Mouse (Mus musculus): Measurements from ENCODE around the gene Rprd1b. TPM values are rescaled to one million over a fixed set of nuclear protein-coding genes. Genes with fewer than 3 reads are reported as not detected.

Rprd1b gene
- total RNA-seq (2022): 10 to 100 TPM; 25.3 to 30.1 (median 28.6) TPM

DNA sequence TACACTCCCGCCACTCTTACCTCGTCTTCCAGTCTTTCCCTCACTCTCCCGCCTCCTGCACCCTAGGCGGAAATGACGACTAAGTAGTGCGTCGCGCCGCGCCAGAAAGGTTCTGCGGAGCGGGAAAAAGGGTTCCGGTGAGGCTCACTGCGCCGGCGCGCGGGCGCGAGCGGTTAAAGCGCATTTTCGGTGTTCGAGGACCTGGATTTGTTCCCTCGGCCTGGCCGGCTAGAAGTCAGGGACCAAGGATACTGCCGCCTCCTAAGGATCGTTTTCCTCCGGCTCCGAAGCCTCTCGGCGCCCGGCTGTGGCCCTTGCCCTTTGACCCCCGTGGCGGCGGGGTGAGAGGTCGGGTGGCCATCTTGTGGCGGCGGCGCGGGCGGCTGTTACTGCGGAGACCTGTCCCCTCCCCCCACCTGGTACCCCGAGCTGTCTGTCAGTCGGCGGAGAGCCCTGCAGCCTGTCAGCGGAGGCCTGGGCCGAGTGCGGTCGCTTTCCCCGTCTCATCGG lies at the start of gene Rprd1b, which contains the start of gene Tti1:
Gene Rprd1b, plus strand, starts transcription at position 144 of the 510 bp plus-strand sequence.
Gene Tti1, minus strand, starts transcription at position 80 of the 510 bp plus-strand sequence.
- DNase-seq (ENCODE audit: low spot score): peak; percentile 95

DNA sequence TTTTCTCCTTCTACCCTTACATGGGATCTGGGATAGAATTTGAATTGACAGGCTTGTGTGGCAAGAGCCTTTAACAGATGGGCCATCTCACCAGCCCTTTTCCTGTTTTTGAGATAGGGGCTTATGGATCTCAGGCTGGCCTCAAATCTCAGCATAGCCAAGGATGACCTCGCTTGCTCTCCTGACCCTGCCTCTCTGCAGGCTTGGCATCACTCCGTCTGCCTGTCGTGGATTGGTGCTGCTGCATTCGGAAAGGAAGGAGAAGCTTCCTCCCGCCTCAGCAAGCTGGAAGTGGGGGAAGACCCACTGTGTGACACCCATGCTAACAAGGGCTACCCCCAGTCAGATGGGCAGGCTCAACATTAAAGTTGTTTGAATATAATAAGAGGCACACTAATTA lies 49.1 kb upstream of the Rprd1b start:
- DNase-seq (ENCODE audit: low spot score): no peak

DNA sequence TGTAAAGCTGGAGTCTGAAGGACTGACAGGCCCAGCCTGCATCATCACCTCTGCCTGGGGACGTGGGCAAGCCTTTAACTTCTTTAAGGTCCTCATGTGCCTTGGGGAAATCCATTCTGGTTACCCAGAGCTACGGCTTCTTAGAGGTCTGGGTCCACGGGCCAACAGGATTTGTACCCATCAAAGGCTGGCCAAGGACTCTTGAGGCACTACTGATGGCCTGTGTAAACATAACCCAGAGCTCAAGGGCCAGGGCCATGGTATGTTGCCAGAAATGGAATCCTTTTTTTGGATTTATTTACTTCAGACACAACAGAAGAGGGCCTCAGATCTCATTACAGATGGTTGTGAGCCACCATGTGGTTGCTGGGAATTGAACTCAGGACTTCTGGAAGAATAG lies 45.6 kb upstream of the Rprd1b start:
- no peak for DNase-seq (ENCODE audit: low spot score)

DNA sequence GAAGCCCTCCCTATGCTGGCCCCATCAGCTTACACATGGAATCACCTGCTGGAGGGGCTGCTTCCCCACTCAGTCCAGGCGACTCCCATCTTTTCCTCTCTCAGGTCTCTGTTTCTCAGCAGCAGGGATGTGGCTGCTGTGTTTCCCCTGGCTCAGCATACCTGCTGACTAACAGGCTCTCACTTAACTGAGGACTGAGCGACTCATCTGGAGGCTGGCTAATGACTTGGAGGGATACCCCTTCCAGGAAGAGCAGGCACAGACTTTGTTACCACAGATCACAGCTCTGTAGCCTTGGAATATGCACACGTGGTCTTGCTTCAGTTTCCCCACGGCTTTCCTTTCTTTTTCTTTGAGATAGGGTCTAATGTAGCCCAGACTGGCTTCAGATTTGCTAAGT lies 45.0 kb upstream of the Rprd1b start:
- no peak for DNase-seq (ENCODE audit: low spot score)

DNA sequence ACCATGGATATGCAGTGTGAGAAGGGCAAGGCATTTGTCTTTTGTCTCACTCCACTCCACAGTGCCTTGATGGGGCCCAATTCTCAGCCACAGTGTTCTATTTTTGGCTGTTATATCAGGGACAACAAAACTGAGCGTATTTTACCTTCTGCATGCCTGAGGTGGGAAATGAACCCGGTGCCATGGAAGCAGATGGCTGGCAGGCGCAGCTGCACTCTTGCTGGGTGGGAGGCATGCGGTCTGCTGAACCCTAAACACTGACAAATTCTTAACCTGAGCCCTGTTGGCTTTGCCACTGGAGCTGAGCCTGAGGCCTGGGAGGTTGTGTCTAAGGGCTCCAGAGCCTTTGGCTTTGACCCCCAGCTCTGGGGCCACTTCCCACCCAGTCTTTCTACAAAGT lies 42.7 kb upstream of the Rprd1b start:
- DNase-seq (ENCODE audit: low spot score): no peak

DNA sequence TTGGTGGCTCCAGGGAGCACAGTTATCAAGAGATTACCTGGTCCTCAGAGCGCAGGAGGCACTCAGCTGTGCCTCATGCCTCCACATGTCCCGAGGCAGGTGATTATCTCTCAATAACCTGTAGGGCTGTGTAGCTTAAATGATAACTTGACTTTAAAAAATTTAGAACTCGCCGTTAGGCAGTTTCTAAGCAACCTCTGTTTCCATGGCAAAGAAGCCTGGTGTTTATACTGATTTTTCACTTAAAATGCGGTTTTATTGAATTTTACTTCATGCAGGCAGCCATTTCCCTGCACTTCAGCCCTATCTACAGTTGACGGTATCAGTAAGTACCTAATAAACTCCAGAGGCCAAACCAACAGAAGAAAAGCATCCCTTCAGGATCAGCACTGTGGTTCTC lies 42.1 kb upstream of the Rprd1b start:
- DNase-seq (ENCODE audit: low spot score): no peak

DNA sequence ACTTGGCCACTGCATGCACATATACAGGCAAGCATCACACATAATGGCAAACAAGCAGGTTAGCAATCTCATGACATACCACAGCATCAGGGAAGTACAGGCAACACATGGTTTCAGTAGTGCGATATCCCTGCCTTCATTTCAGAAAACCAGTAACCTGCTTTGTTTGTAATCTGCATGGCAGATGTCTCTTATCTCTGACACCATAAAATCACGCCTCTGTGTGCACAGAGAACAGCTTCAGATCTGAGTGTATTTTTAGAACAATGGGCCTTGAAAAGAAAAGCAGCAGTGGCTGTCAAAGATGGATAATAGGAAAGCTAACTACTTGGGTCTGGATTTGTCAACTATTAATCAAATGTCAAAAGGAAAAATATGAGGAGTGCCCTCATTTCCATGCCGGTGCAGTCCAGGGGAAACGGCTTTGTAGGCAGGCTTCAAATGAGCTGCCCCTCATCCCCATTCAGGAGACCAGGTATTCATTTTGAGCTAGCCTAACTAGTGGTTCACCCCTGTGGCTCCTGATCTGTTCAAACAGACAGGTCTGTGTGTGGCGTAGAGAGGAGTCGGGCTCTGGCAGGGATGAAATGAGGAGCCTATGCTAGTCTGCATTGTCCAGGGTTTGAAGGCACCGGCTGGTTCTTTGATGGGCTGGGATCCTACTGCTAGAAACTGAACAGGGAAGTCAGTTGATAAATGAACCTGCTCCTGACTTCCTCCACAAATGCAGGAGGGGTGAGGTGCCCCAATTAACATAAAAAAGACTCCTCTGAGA lies 39.7 kb upstream of the Rprd1b start:
- no peak for DNase-seq (ENCODE audit: low spot score)

DNA sequence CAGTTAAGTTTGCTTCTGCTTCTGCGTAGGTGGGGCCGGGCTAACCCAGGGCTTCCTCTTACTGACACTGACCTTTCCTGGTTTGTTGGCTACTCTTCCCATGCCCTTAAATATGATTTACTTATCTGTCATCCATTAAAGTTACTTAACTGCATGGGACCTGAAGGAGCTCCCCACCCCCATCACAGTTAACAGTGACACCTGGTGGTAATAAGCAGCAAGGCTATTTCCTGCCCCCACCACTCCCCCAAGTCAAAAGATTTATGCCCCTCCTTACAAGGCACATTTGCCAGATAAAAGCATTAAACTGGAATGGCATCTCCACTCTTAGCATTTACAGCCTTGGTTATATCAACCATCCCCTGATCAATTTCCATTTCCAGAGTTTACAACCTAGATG lies 38.4 kb upstream of the Rprd1b start:
- DNase-seq (ENCODE audit: low spot score): no peak

DNA sequence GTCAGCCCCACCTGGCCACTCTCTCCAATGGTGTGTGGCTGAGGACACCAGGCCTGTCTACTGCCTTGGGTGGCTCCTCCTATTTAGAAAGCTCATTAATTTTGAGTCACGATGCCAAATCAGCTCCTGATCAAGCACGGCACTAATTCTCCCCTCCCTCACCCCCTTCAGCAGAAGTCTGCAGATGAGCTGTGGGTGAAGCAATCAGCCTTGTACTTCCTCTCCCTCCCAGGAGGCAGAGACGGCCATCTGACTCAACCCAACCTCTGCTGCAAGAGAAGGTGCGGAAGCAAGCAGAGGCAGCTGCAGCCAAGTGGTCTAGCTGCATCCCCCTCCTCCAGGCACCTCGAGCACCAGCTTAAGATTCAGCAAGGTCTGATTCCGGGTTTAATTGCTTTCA lies 37.3 kb upstream of the Rprd1b start:
- DNase-seq (ENCODE audit: low spot score): no peak

DNA sequence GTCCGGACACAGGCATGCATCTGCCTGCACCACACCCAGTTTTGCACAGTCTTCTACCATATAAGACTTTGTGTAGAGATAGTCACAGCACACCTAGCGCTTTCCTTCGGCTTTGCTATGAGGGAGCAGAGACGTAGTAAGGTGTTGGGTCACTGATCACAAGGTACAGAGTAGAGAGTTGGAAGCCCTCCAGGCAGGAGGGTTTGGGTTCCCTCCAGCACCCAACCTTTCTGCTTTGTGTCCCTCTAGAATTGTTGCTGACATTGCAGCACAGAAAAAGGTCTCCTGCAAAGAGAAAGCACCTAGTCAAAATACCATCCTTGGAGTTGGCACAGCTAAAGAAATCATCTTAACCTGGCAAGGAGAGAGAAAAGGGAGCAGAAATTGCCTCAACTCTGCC lies 35.8 kb upstream of the Rprd1b start:
- no peak for DNase-seq (ENCODE audit: low spot score)

DNA sequence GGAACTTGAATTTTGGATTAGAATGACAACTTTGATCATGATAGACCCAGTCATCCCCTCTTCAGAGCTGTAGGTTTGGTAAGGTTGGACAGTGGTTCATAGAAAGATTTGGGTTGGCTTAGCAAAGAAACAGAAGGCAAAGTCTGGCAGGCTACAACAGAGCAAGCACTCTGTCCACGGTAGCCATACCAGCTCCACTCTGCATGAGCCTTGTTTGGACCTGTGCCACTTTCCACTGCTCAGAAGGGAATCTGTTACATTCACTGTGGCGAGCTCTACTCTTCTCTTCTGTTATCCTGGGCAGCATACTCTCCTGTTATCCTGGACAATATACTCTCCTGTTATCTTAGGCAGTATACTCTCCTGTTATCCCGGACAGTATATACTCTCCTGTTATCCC lies 29.5 kb upstream of the Rprd1b start:
- no peak for DNase-seq (ENCODE audit: low spot score)

DNA sequence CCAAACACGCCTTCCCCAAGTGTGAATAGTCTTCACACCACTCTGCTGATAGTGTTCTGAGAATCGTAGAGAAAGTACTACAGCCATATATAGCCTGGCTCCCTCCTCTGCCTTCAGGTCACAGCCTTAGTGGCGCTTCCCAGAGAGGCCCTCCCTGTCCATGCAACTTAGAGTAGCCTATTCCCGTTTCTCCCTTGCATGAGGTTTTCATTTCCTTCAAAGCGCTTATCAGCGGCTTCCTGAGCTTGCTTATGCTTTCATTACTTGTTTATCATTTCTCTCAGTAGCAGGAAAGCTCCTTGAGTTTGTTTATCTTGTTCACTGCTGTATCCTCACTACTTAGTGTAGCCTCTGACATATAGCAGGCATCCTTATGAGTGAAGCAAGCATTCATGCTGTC lies 23.7 kb upstream of the Rprd1b start:
- no peak for DNase-seq (ENCODE audit: low spot score)

DNA sequence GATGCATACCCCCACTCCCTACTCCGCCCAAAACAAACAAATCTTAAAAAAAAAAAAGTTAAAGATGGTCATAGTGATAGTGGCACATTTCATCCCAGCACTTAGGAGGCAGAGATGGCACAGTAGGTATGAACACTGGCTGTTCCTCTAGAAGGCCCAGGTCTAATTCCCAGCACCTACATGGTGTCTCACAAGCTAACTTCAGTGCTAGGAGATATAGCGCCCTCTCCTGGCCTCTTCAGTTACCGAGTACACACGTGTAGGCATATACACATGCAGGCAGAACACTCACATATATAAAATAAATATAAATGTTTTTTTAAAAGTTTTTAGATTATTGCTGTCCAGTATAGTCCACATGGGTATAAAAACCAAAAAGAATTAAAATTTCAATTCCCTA lies 22.7 kb upstream of the Rprd1b start:
- DNase-seq (ENCODE audit: low spot score): no peak

DNA sequence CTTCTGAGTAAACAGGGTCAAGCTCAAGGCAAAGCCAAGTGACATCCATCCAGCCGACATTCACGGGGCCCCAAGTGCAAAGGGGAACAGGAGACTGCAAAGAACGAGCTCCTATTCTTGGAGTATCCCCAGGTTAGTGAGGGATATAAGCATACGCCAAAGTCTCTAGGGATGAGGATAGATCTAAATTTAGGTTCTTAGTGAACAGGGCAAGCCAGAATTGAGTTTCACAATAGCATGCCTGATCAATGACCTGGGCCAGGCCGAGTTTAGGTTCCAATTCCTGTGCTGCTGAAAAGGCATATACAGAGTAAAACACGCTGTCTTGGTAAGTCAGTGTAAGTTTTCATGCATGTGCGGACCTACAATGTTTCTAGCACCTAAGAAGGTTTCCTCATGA lies 18.9 kb upstream of the Rprd1b start:
- DNase-seq (ENCODE audit: low spot score): peak; percentile 19

DNA sequence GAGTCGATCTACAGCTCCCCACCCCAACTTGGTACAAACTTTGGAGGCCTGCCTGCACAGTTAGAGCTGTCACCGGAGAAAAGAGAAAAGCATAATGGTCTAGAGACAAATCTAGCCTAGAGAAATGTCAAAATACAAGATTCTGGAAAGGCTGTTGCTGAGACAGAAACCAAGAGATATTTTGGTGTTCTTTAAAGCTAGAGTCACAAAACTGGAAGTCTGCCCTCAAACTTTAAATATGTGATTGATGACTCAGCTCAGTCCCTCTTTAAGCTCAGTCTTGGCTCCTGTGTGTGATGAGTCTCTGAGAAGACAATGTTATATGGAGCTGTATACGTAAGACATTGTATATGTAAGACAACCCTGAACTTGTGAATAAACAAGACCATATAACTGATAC lies 15.7 kb upstream of the Rprd1b start:
- DNase-seq (ENCODE audit: low spot score): no peak

DNA sequence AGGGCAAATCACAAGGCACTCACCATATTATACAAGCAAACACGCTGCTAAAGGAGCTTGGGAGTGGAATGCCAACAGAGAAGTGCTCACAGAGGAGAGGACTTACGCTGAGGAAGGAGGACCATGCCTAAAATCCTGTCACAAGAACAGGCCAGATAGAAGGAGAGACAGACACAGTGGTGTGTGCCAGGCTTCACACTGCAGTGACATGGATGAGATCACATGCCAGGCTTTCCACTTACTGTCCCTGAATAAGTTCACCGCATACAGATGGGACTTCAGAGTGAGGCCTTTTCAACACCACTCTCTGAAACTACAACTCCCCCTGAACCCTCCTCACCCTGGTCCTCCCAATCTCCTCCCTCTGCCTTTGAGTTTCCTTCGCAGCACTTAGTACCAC lies 11.0 kb upstream of the Rprd1b start:
- no peak for DNase-seq (ENCODE audit: low spot score)

DNA sequence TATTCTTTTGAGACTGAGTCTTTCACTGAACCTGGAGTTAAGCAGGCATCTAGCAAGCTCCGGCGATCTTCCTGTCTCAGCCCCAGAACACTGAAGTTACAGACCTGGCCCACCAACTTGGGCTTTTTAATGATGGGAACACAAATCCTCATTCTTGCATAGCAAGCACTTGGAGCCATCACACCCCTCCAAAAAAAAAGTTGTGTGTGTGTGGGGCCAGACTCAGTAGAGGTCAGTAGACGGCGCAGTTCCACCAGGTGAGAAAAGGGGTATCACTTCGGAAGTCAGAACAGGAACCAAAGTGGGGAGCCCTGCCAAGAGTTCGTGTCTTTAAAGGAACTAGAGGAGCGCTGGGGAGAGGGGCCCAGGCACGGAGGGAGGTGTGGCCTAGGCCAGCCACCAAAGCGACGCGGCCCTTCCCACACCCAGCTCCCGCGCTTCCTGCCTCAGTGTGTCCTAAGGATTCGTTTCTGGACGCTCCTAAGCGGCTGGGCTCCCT lies 393 bp upstream of the Rprd1b start:
- no peak for DNase-seq (ENCODE audit: low spot score)

DNA sequence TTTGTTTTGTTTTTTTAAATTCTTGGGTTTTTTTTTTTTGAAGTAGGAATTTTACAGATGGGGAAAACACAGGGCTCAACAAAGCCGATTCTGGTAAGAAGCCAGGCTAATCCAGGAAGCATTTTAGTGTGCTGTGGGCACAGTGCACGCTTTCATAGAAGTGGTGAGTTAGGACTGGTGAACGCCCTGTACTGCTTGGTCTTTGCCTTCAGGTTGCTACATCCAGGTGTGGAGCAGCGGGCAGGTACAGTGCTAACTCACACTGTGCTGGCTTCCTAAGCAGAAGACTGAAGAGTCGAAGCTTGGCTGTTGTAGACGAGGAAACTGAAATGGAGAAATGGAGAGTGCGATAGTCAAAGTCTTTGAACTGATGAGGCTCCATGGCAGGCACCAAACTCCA lies 1.7 kb downstream of the Rprd1b start:
- no peak for DNase-seq (ENCODE audit: low spot score)

DNA sequence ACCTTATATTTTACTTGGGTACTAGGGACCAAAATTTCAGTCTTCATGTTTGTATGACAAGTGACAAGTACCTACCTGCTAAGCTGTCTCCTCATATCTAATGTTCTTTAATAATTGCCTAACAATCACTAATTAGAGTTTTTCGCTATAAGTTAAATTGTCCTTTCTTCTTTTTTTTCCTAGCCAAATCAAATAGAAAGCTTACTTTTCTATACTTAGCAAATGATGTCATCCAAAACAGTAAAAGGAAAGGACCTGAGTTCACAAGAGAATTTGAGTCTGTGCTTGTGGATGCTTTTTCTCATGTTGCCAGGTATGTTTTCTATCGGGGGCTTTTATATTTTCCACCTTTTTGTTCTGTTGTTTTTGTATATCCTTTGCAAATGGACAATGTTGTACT lies 7.5 kb downstream of the Rprd1b start:
- no peak for DNase-seq (ENCODE audit: low spot score)

DNA sequence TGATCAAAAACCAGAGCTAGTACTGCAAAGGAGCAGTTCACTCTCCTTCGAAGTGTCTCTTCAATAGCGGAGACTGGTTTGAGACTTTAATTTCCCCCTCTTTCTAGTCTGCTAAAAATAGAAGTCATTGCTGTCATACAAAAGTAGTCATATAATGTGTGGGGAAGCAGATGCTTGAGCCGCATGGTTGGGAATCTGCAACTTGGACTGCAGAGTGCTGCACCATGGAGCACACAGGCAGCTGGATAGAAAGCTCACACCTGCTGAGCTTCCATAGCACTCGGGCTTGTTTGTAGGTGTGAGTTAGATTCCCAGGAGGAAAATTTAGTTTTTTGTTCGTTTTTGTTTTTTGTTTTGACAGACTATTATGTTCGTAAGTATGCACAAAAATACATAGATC lies 8.1 kb downstream of the Rprd1b start:
- DNase-seq (ENCODE audit: low spot score): no peak

DNA sequence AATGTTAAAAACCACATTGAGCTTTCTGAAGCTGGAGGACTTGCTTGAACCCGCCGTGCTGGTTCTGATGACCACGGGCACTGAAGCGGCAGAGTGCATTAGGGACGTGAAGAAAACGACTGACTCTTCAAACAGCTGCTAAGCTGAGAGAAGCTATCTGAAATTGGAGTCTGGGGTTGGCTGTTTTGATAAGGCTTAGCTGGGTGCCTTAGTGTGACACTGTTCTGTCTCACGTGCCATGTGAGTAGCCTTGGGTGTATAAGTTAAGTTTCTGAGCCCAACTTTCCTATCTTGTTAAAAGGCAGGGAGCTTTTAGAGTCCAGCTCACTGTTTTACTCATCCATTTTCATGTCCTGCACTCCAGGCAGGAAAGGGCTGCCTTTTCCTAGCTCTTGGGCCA lies 8.7 kb downstream of the Rprd1b start:
- DNase-seq (ENCODE audit: low spot score): no peak

DNA sequence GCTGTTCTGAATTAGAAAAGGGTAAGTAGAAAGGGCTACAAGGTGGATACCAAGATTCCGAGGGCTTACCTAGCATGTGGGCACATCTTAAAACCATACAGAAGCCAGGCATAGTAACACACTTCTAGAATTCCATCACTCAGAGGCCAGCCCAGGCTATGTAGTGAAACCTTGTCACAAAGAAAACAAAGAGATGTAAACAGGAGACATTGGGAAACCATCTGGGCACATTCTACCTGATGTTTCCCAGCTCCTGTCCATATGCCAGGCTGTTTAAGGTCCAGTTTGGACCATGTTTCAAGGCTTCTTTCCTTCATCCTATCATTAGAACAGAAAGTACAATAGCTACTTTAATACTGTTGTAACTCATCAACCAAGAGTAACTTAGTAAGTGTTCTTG lies 9.3 kb downstream of the Rprd1b start:
- DNase-seq (ENCODE audit: low spot score): no peak

DNA sequence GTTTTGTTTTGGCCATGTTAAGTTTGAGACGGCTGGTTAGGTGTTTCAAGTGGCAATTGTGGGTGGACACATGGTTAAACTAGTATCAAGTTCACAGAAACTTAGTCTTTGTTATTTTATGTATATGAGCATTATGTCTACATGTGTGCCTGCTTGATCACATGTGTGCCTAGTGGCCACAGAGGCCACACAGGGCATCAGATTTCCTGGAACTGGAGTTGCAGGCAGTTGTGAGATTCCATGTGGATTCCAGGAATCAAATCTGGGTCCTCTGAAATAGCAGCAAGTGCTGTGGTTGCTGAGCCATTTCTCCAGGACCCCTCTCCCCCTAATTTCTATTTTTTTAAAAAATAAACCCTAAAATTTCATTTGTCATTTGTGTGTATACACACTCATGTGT lies 11.4 kb downstream of the Rprd1b start:
- no peak for DNase-seq (ENCODE audit: low spot score)

DNA sequence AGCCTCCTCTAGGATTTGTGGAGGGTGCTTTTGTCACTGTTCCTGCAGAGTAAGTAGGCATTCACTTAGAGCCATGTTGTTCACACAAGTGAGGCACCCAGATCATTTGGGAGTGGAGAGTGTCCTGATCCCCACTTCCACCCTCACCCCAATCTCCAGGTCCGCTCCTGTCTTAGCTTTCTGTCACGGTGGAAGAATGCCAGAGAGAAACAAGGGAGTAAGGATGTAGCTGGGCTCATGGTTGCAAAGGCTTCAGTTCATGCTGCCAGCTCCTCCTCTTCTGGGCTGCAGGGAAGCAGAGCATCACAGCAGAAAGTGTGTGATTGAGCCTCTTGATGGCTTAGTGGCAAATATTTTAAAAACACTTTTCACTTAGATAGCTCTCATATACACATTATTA lies 12.1 kb downstream of the Rprd1b start:
- DNase-seq (ENCODE audit: low spot score): no peak
